Mouse (Mus musculus) midbrain, embryonic 11.5 days (tissue): Measurements from ENCODE around the gene Fam227b. TPM values are rescaled to one million over a fixed set of nuclear protein-coding genes. Genes with fewer than 3 reads are reported as not detected.
A peak's percentile ranks its signal among the peaks of the same experiment; 100 is the strongest.

Experiments
- ATAC-seq: fragments of 200-750 bp; cut with Nextera tagmentation; 2 replicates; pipeline ENCODE4 v1.8.0; 2017; ENCODE audit warnings: moderate TSS enrichment, moderate library complexity; ENCODE audit not compliant: low FRiP score
- DNase-seq: peaks from one replicate; pipeline ENCODE4 v3.0.0; 2015; ENCODE audit warnings: low spot score; ENCODE audit errors: missing footprints
- H3K27ac ChIP-seq: fragments of 300-500 bp; sonication (generic); 2 replicates; pipeline ENCODE4 v1.5.1; 2014; ENCODE audit warnings: low read depth, low read length
- H3K27me3 ChIP-seq: fragments of 300-500 bp; sonication (generic); 2 replicates; pipeline ENCODE4 v1.6.1; 2014; ENCODE audit warnings: mild to moderate bottlenecking, low read length, moderate library complexity, mixed read lengths; ENCODE audit not compliant: control insufficient read depth, insufficient read depth
- H3K36me3 ChIP-seq: fragments of 300-500 bp; sonication (generic); 2 replicates; pipeline ENCODE4 v1.6.1; 2014; ENCODE audit warnings: mild to moderate bottlenecking, low read length, moderate library complexity, mixed read lengths; ENCODE audit not compliant: control insufficient read depth, insufficient read depth
- H3K4me1 ChIP-seq: fragments of 300-500 bp; sonication (generic); 2 replicates; pipeline ENCODE4 v1.6.1; 2014; ENCODE audit warnings: low read length; ENCODE audit not compliant: control insufficient read depth, insufficient read depth
- H3K4me2 ChIP-seq: fragments of 300-500 bp; sonication (generic); 2 replicates; pipeline ENCODE4 v1.6.1; 2014; ENCODE audit warnings: mild to moderate bottlenecking, moderate library complexity
- H3K4me3 ChIP-seq: fragments of 300-500 bp; sonication (generic); 2 replicates; pipeline ENCODE4 v1.5.1; 2014; ENCODE audit warnings: low read depth, low read length
- H3K9ac ChIP-seq: fragments of 300-500 bp; sonication (generic); 2 replicates; pipeline ENCODE4 v1.6.1; 2014; ENCODE audit warnings: low read length
- H3K9me3 ChIP-seq: fragments of 300-500 bp; sonication (generic); 2 replicates; pipeline ENCODE4 v1.6.1; 2016; ENCODE audit warnings: low read length; ENCODE audit not compliant: control insufficient read depth
- WGBS: fragments of 180-500 bp; shearing (Covaris S2); extraction: QIAGEN DNeasy Blood & Tissue Kit; methylation state at CpG from one replicate; pipeline ENCODE4 v1.1.7; 2014; 5-methylcytosine and 5-hydroxymethylcytosine counted together
- polyA plus RNA-seq: library from polyadenylated mRNA; unstranded; fragments of >200 nt; fragmentation: Nextera tagmentation; extraction: Ambion mirVana; gene quantifications from 2 replicates; pipeline ENCODE4 v1.2.1, GENCODE M21; 2014

The Fam227b gene
- polyA plus RNA-seq, 1 experiment from 2014 or later = not detected

DNA sequence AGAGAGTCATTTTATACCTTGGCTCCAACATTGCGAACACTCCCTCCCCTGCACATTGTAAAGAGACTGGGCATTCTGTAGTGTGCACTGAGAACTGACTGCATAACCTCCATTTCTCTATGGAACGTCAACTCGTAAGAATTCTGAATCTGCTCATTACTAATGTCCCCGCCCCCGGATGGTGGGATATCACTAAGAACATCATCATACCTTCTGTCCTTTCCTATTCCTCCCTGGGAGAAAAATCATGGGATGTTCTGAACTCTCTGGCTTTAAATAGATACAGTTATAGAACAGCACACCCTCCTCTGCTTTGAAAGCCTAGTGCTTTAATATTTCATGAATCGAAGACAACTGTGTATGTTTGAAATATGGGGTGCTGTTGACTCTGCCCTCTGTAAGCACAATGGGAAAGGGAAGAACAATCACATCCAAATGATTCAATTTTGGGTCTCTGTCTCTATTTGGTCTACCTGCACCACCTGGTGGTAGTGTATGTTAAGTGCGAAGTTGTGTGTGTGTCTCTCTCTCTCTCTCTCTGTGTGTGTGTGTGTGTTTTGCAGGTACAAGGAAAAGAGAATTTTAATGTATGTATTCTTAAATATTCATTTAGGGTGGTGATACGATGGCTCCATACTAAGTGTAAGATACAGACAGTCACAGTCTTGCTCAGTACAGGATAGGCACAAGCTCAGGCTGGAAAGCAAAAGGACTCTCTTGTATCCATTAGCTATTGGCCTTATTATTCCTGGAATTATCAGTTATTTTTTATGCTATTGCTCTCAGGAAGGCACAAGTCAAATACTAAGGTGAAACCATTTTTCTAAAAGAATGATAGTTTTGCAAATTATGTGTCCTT is 118.5 kb downstream of the Fam227b start:
- Histone ChIP-seq H3K36me3 (no peaks in the 10 kb centered on the region), H3K27me3 (no peaks in the 10 kb centered on the region), H3K4me3 (no peak overlapping the region), H3K9ac (no peak overlapping the region), H3K9me3 (no peaks in the 10 kb centered on the region), H3K4me1 (no peaks in the 10 kb centered on the region), H3K27ac (no peak overlapping the region), H3K4me2 (no peak overlapping the region)
- peak; percentile 82 for DNase-seq
- no peak for ATAC-seq
- WGBS = 83% methylated on average over 8 of the region's 8 CpGs

DNA sequence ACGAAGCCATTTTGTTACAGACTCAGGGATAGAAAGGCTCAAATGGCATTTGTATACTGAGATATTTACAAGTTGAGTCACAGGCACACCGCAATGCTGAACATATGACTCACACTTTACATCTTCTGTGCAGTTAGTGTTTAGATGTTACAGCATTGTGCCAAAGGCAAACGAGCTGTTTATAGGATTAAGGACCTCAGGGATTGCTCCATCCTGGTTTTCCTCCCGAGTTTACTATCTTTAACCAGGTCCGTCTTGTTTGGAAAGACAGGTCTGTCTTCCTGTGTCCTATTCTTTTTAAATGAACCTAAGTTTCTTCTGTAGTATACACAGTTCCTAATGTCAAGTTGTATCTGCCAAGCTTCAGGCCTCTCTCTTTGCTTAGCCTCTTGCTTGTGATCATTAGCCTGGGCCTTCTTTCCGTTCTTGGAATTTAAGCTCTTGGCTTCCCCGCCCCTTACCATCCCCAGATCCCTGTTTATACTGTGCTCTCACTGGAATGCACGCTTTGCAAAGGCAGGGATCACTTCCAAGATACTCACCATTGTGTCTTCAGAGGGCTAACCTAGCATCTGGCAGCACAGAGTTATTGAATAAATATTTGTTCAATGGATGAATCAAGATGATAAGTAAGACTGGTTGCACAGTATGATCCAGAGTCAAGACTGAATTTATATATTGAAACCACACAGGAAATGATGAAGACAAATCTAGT is 120.5 kb downstream of the Fam227b start:
- no peaks in the 10 kb centered on the region for H3K36me3 ChIP-seq
- ATAC-seq (no peak), DNase-seq (peak; percentile 59)
- no peaks in the 10 kb centered on the region for H3K9me3 ChIP-seq
- no peak overlapping the region for H3K4me3 ChIP-seq
- no peak overlapping the region for H3K4me2 ChIP-seq
- no peaks in the 10 kb centered on the region for H3K27me3 ChIP-seq
- WGBS = 57% methylated on average over 8 of the region's 8 CpGs
- H3K27ac ChIP-seq = no peak overlapping the region
- no peak overlapping the region for H3K9ac ChIP-seq
- no peaks in the 10 kb centered on the region for H3K4me1 ChIP-seq

DNA sequence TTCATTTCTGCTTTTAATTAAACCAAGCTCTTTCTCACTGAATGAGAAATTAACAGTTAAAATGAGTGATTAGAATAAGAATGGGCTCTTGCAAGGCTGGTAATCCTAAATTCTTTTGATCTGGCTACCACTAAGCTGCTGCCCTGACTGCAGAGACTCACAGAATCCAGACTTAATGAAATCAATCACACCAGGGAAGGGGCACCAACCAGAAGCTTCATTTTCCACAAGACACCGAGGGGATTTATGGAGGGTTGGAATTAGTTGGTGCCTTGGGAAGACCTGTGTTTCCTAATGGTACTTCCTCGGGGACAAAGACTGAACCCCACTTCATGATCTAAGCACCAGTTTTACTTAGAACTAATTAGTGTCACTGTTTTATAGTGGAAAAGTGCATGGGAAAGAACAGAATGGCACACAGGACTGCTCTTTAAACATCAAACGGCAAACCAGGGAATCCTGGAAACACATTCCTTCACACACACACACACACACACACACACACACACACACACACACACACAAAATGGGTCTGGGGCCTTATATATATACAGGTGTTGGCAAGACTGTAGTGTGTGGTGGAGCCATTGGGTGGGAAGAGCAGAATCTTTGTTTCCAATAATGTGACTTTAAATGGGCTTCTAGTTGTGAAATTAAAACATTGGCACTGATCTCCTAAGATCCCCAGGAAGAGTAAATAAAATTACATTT is 135.9 kb downstream of the Fam227b start:
- Histone ChIP-seq H3K9ac (no peak overlapping the region), H3K4me2 (no peak overlapping the region), H3K9me3 (no peaks in the 10 kb centered on the region), H3K36me3 (no peaks in the 10 kb centered on the region), H3K4me3 (no peak overlapping the region), H3K27me3 (no peaks in the 10 kb centered on the region), H3K27ac (no peak overlapping the region), H3K4me1 (peaks cover 8% of the 10 kb centered on the region; the same call in 1 of the 2 replicates)
- peak; percentile 85 for DNase-seq
- 21% methylated on average over 3 of the region's 3 CpGs for WGBS
- peak; percentile 93 for ATAC-seq

GRCm38 (mm10) chr2:126014989-126015710 is 136.7 kb downstream of the Fam227b start:
- no peak overlapping the region for H3K4me2 ChIP-seq

DNA sequence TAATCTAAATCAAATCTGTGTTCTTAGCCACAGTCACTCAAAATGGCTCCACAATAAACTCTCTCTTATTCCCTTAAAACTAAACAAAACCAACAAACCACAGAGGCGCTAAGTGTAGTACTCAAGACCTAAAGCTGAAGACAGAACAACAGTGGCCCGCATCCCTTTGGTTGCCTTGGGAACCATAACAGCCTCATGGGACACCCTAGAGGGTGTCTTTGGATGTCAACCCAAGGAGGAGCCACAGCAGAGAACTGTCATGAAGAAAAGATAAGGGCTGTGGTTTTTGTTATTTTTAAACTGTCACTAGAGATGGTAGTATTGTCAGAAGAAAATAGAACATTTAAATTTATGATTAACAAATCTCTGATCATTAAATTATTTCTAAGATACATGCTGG is 145.1 kb downstream of the Fam227b start:
- 62% methylated on average over 2 of the region's 2 CpGs for WGBS
- no peak overlapping the region for H3K27ac ChIP-seq

More at GRCm38 (mm10) chr2:126014989-126015710, 136.7 kb downstream of the Fam227b start:
- H3K36me3 ChIP-seq = no peaks in the 10 kb centered on the region
- no peaks in the 10 kb centered on the region for H3K9me3 ChIP-seq
- no peak overlapping the region for H3K4me3 ChIP-seq
- H3K27me3 ChIP-seq = no peaks in the 10 kb centered on the region
- DNase-seq (peak; percentile 83), ATAC-seq (peak; percentile 72)
- no peak overlapping the region for H3K9ac ChIP-seq
- WGBS = 44% methylated on average over 12 of the region's 12 CpGs
- H3K27ac ChIP-seq = no peak overlapping the region
- H3K4me1 ChIP-seq = peaks cover 8% of the 10 kb centered on the region; the same call in 1 of the 2 replicates

DNA sequence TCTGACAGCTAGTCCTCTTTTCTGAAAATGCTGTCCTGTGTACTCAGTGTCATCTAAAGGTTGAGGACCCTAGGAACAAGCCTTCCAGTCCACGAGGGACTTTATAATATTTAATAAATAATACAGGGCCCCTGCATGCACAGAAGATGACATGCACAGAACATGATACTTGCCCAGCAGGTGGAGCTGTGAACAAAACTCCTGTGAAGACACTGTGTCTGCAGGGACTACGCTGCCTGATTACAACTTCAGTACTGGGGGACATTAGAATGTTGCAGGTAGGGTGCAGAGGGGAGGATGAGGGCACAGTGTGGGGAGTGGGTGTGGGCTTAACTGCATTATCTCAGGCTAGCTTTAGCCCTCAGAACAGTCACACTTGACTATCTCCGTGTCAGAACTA is 145.7 kb downstream of the Fam227b start:
- Histone ChIP-seq H3K9ac (no peak overlapping the region), H3K27ac (no peak overlapping the region), H3K36me3 (no peaks in the 10 kb centered on the region), H3K9me3 (no peaks in the 10 kb centered on the region), H3K4me2 (no peak overlapping the region), H3K27me3 (no peaks in the 10 kb centered on the region), H3K4me1 (no peaks in the 10 kb centered on the region), H3K4me3 (no peak overlapping the region)
- DNase-seq (peak; percentile 89), ATAC-seq (peak; percentile 73; the same call in 1 of the 2 replicates)
- 48% methylated on average over 3 of the region's 3 CpGs for WGBS

More for the DNA sequence above, 145.1 kb downstream of the Fam227b start:
- Histone ChIP-seq H3K36me3 (no peaks in the 10 kb centered on the region), H3K9me3 (no peaks in the 10 kb centered on the region), H3K9ac (no peak overlapping the region), H3K4me3 (no peak overlapping the region), H3K4me2 (no peak overlapping the region), H3K4me1 (no peaks in the 10 kb centered on the region), H3K27me3 (no peaks in the 10 kb centered on the region)
- no peak for ATAC-seq
- no peak for DNase-seq

- WGBS = 81% methylated on average over 5 of the region's 5 CpGs
- H3K27me3 ChIP-seq = no peaks in the 10 kb centered on the region
- DNase-seq = no peak
Observed at GRCm38 (mm10) chr2:126002291-126002690, 149.5 kb downstream of the Fam227b start.

DNA sequence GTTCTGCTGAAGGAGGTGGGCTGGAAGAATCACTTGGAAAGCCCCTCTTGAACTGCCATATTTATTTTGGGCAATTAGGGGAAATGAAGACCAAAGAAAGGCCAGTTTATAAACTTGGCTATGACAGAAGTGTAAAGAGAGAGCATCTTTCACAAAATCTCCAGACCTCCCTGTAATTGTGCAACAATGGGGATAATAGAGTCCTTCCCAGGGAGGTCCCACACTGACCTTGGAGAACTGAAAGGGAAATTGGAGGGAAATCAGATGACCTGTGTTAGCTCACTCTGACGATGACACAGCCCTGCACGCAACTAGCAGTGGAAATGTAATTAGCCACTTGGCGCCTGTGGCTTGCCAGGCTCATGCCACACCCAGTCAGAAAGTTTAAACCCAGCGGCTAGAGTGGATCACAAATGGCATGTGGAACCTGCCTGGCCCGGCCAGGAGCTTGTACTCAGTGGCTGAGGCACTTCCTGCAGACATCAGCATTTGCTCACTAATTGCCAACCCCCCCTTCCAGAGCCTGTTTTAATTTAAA is 175.9 kb downstream of the Fam227b start:
- H3K9ac ChIP-seq = no peak overlapping the region
- no peaks in the 10 kb centered on the region for H3K36me3 ChIP-seq
- H3K27ac ChIP-seq = no peak overlapping the region
- ATAC-seq (no peak), DNase-seq (no peak)
- H3K27me3 ChIP-seq = no peaks in the 10 kb centered on the region
- WGBS = 79% methylated on average over 5 of the region's 5 CpGs
- H3K4me3 ChIP-seq = no peak overlapping the region
- H3K9me3 ChIP-seq = no peaks in the 10 kb centered on the region
- no peak overlapping the region for H3K4me2 ChIP-seq
- H3K4me1 ChIP-seq = no peaks in the 10 kb centered on the region

More at GRCm38 (mm10) chr2:126002291-126002690, 149.5 kb downstream of the Fam227b start:
- no peak for ATAC-seq
- Histone ChIP-seq H3K4me1 (no peaks in the 10 kb centered on the region), H3K9ac (no peak overlapping the region), H3K9me3 (no peaks in the 10 kb centered on the region), H3K4me2 (no peak overlapping the region), H3K36me3 (no peaks in the 10 kb centered on the region), H3K4me3 (no peak overlapping the region), H3K27ac (no peak overlapping the region)
